Mouse (Mus musculus): Measurements from ENCODE around the gene St8sia1. TPM values are rescaled to one million over a fixed set of nuclear protein-coding genes. Genes with fewer than 3 reads are reported as not detected.

Gene St8sia1
- total and polyA plus RNA-seq, 2 experiments from 2014 or later = 3.5 to 15.5 TPM

DNA sequence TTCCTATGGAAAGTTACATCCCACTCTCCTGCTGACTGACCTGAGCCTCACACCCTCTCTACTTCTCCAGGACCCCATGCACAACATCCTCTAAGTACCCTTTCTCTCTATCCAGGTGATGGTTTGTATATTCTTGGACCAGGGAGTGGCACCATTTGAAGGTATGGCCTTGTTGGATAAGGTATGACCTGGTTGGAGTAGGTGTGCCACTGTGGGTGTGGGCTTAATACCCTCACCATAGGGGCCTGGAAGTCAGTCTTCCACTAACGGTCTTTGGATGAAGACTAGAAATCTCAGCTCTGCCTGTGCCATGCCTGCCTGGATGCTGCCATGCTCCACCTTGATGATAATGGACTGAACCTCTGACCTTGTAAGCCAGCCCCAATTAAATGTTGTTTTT, 125.8 kb downstream of the St8sia1 start:
- H3K9ac ChIP-seq = no peak overlapping the region
- 87% methylated on average over 1 of the region's 1 CpGs for WGBS
- no peak overlapping the region for H3K4me3 ChIP-seq (ENCODE audit: low read depth, low read length)
- H3K4me1 ChIP-seq (ENCODE audit: insufficient read depth) = no peaks in the 10 kb centered on the region
- H3K27ac ChIP-seq (ENCODE audit: low read depth, low read length) = no peak overlapping the region
- H3K27me3 ChIP-seq (ENCODE audit: insufficient read depth, low read length) = no peaks in the 10 kb centered on the region
- H3K4me2 ChIP-seq (ENCODE audit: low read depth) = no peak overlapping the region
- H3K9me3 ChIP-seq (ENCODE audit: low read length) = no peaks in the 10 kb centered on the region
- DNase-seq = no peak
- TF ChIP-seq CTCF (IDR thresholded peaks at IDR 0.05; ENCODE audit: low read depth) = no peak
- H3K36me3 ChIP-seq (ENCODE audit: insufficient read depth) = no peaks in the 10 kb centered on the region
- no peak for ATAC-seq

DNA sequence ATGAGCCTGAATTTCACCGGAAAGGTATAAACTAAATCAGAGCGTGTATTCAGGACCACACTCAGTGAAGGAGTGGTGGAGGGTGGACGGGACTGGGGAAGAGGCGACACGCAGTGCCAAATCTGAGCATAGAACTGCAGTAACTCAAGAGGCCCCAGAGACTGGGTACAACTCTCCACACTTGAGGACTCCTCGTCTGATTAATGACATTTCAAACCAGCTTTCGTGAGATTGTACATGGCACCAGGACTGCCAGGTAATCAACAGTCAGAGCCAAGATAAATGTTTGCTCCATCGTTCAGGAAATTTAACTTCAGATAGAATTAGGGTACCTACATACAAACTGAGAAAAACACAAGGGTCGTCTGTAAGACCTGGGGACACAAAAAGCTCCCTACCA, 126.9 kb downstream of the St8sia1 start:
- H3K4me3 ChIP-seq (ENCODE audit: low read depth, low read length) = no peak overlapping the region
- no peak overlapping the region for H3K4me2 ChIP-seq (ENCODE audit: low read depth)
- TF ChIP-seq CTCF (IDR thresholded peaks at IDR 0.05; ENCODE audit: low read depth) = no peak
- H3K27me3 ChIP-seq (ENCODE audit: insufficient read depth, low read length) = no peaks in the 10 kb centered on the region
- ATAC-seq = no peak
- WGBS = 85% methylated on average over 9 of the region's 9 CpGs
- H3K27ac ChIP-seq (ENCODE audit: low read depth, low read length) = no peak overlapping the region
- H3K9ac ChIP-seq = no peak overlapping the region
- DNase-seq = no peak
- no peaks in the 10 kb centered on the region; the same call in 1 of the 2 replicates for H3K4me1 ChIP-seq (ENCODE audit: insufficient read depth)
- H3K9me3 ChIP-seq (ENCODE audit: low read length) = no peaks in the 10 kb centered on the region
- no peaks in the 10 kb centered on the region for H3K36me3 ChIP-seq (ENCODE audit: insufficient read depth)

DNA sequence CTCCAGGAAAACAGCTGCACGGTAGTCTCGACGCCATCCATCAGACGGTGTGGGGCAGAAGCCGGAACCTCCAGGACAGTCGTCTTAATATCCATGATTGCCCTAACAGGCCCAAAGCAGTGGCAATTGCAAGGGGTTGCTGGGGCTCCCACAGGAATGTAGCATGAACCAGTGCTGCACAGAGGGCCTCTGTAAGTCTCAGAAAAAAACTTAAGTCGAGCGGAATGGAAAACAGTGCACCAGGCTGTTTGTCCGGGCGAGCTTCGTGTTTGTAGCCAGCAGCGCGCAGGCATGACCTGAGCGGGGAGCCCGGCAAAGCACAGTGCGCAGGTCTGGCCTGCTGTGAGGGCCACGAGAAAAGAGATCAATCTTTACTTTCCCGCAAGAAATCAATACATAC, 128.5 kb downstream of the St8sia1 start:
- peak; percentile 88 for ATAC-seq
- no peak for TF ChIP-seq CTCF (IDR thresholded peaks at IDR 0.05; ENCODE audit: low read depth)
- H3K4me1 ChIP-seq (ENCODE audit: insufficient read depth) = no peaks in the 10 kb centered on the region; the same call in 1 of the 2 replicates
- no peaks in the 10 kb centered on the region for H3K36me3 ChIP-seq (ENCODE audit: insufficient read depth)
- peak; percentile 39 for DNase-seq
- H3K27me3 ChIP-seq (ENCODE audit: insufficient read depth, low read length) = no peaks in the 10 kb centered on the region
- 55% methylated on average over 18 of the region's 18 CpGs for WGBS
- no peaks in the 10 kb centered on the region for H3K9me3 ChIP-seq (ENCODE audit: low read length)
- no peak overlapping the region for H3K4me2 ChIP-seq (ENCODE audit: low read depth)
- H3K4me3 ChIP-seq (ENCODE audit: low read depth, low read length) = no peak overlapping the region
- no peak overlapping the region for H3K9ac ChIP-seq
- H3K27ac ChIP-seq (ENCODE audit: low read depth, low read length) = no peak overlapping the region

DNA sequence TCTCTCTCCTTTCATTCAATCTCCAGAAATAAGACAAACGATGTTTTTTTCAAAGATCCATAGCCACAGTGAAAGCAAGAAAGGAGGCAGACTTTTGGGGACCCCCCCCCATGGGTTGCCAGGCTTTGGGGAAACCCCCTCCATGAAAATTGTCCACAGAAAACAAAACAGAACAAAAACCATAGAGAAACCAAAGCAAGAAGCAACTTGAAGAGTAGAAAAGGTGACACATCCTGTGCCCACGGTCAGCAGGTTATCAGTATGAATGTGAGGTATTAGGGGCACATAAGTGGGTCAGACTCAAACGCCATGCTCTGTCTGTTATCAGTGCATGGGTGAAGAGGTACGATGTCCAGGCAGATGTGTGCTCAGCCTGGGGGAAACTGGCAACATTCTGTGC, 129.3 kb downstream of the St8sia1 start:
- TF ChIP-seq CTCF (IDR thresholded peaks at IDR 0.05; ENCODE audit: low read depth) = no peak
- no peaks in the 10 kb centered on the region for H3K9me3 ChIP-seq (ENCODE audit: low read length)
- 77% methylated on average over 4 of the region's 4 CpGs for WGBS
- no peak for ATAC-seq
- H3K4me1 ChIP-seq (ENCODE audit: insufficient read depth) = no peaks in the 10 kb centered on the region; the same call in 1 of the 2 replicates
- no peaks in the 10 kb centered on the region for H3K36me3 ChIP-seq (ENCODE audit: insufficient read depth)
- no peak overlapping the region for H3K4me3 ChIP-seq (ENCODE audit: low read depth, low read length)
- no peak for DNase-seq
- H3K9ac ChIP-seq = no peak overlapping the region
- H3K27ac ChIP-seq (ENCODE audit: low read depth, low read length) = no peak overlapping the region
- no peaks in the 10 kb centered on the region for H3K27me3 ChIP-seq (ENCODE audit: insufficient read depth, low read length)
- H3K4me2 ChIP-seq (ENCODE audit: low read depth) = no peak overlapping the region

DNA sequence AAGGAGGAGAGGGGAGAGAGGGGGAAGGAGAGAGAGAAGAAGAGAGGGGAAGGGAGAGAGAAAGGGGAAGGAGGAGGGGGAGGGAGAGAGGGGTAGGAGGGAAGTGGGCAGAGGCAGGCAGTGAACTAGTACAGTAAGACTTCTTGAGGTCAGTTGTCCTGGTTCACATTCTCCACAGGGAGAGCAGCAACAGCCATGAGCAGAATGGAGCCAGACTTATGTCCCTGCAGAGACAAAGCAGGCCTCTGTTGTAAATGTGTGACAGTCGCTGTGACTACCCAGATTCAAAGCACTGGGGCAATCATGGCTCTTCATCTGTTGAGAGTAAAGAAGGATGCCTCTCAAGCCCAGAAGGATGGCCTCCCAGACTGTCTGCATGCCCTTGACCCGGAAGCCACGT, 132.5 kb downstream of the St8sia1 start:
- ATAC-seq (no peak), DNase-seq (no peak)
- H3K27me3 ChIP-seq (ENCODE audit: insufficient read depth, low read length) = no peaks in the 10 kb centered on the region
- H3K4me3 ChIP-seq (ENCODE audit: low read depth, low read length) = no peak overlapping the region
- H3K27ac ChIP-seq (ENCODE audit: low read depth, low read length) = no peak overlapping the region
- TF ChIP-seq CTCF (IDR thresholded peaks at IDR 0.05; ENCODE audit: low read depth) = no peak
- 0 out of 2 replicates have a peak, but pooled peaks cover 8% of the 10 kb centered on the region for H3K36me3 ChIP-seq (ENCODE audit: insufficient read depth)
- WGBS = 90% methylated on average over 3 of the region's 3 CpGs
- no peaks in the 10 kb centered on the region for H3K9me3 ChIP-seq (ENCODE audit: low read length)
- H3K9ac ChIP-seq = no peak overlapping the region
- no peaks in the 10 kb centered on the region; the same call in 1 of the 2 replicates for H3K4me1 ChIP-seq (ENCODE audit: insufficient read depth)
- H3K4me2 ChIP-seq (ENCODE audit: low read depth) = no peak overlapping the region

DNA sequence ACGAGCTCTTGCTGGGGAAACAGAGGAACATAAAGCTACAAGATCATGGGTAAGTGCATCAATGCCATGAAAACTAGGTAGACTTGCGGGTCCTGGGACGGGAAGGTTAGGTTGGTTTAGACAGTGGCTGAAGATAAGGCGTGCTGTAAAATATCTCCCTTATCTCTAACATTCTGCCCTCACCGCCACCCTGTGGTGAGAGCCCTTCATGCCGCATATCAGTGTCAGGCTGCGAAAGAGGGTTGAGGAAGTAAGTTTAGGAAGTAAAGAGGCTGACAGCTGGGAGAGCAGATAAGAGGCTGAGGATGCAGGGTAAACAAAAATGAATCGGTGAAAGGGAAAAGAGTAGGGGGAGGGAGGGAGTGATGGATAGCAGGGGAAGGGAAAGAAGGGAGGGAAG, 133.0 kb downstream of the St8sia1 start:
- no peak overlapping the region for H3K27ac ChIP-seq (ENCODE audit: low read depth, low read length)
- H3K4me1 ChIP-seq (ENCODE audit: insufficient read depth) = no peaks in the 10 kb centered on the region; the same call in 1 of the 2 replicates
- 0 out of 2 replicates have a peak, but pooled peaks cover 8% of the 10 kb centered on the region for H3K36me3 ChIP-seq (ENCODE audit: insufficient read depth)
- no peak overlapping the region for H3K9ac ChIP-seq
- H3K27me3 ChIP-seq (ENCODE audit: insufficient read depth, low read length) = no peaks in the 10 kb centered on the region
- TF ChIP-seq CTCF (IDR thresholded peaks at IDR 0.05; ENCODE audit: low read depth) = peak; percentile 26
- no peak overlapping the region for H3K4me2 ChIP-seq (ENCODE audit: low read depth)
- WGBS = 72% methylated on average over 8 of the region's 8 CpGs
- no peaks in the 10 kb centered on the region for H3K9me3 ChIP-seq (ENCODE audit: low read length)
- ATAC-seq (no peak), DNase-seq (no peak)
- H3K4me3 ChIP-seq (ENCODE audit: low read depth, low read length) = no peak overlapping the region

DNA sequence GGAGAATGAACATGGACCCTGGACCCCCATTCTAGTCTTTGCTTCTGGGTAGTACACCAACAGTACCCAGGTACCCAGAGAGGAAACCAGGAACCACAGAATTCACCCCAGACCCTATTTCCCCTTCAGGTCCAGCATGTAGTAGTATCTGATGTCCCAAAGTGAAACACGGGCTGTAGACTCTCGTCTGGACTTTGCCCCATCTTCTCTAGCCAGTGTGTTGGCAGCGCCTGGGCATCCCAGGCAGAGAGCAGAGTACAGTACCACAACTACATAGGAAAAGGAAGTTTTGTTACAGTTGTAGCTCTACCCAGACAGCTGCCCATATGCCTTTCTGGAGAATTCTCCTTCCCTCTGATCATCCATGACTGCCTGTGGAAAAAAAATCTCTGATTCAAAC, 134.0 kb downstream of the St8sia1 start:
- no peak overlapping the region for H3K4me2 ChIP-seq (ENCODE audit: low read depth)
- DNase-seq (no peak), ATAC-seq (no peak)
- no peaks in the 10 kb centered on the region; the same call in 1 of the 2 replicates for H3K4me1 ChIP-seq (ENCODE audit: insufficient read depth)
- no peak overlapping the region for H3K4me3 ChIP-seq (ENCODE audit: low read depth, low read length)
- H3K9me3 ChIP-seq (ENCODE audit: low read length) = no peaks in the 10 kb centered on the region
- H3K9ac ChIP-seq = no peak overlapping the region
- WGBS = 94% methylated on average over 3 of the region's 3 CpGs
- 0 out of 2 replicates have a peak, but pooled peaks cover 8% of the 10 kb centered on the region for H3K36me3 ChIP-seq (ENCODE audit: insufficient read depth)
- no peaks in the 10 kb centered on the region for H3K27me3 ChIP-seq (ENCODE audit: insufficient read depth, low read length)
- H3K27ac ChIP-seq (ENCODE audit: low read depth, low read length) = no peak overlapping the region
- TF ChIP-seq CTCF (IDR thresholded peaks at IDR 0.05; ENCODE audit: low read depth) = no peak

Data from forebrain, postnatal 0 days (tissue).